Mouse (Mus musculus) spleen, postnatal 36 days (tissue): Measurements from ENCODE around the gene Abca5.
"Not testable (repeated sequence)": the region's sequence is repeated elsewhere in the genome, so short reads cannot be mapped to it uniquely, and the experiment has no call there.

Experiments
- DNase-seq, 2 experiments: peaks; one replicate each; pipeline ENCODE4 v3.0.0; 2022; ENCODE audit warnings: low spot score in 2 of 2, mixed read lengths in 1 of 2

Abca5 gene

GRCm38 (mm10) chr11:110337289-110338245 is at the start of gene Abca5:
Abca5 (minus strand) TSS chr11:110337716.
- DNase-seq = peak; percentile 79 to 86

GRCm38 (mm10) chr11:110385487-110385886 is 48.0 kb upstream of the Abca5 start:
- DNase-seq = no peak

- DNase-seq = no peak
Observed at GRCm38 (mm10) chr11:110380310-110380668, 42.8 kb upstream of the Abca5 start.

GRCm38 (mm10) chr11:110379661-110380309 is 42.3 kb upstream of the Abca5 start:
- peak in 1 of 2 experiments; percentile 10 for DNase-seq

- DNase-seq = no peak
Observed at GRCm38 (mm10) chr11:110374036-110374435, 36.5 kb upstream of the Abca5 start.

- peak; percentile 43 to 61 for DNase-seq
Observed at GRCm38 (mm10) chr11:110372266-110372954, 34.9 kb upstream of the Abca5 start.

GRCm38 (mm10) chr11:110371827-110372226 is 34.3 kb upstream of the Abca5 start:
- DNase-seq = no peak

- DNase-seq = peak; percentile 44 to 49
Observed at GRCm38 (mm10) chr11:110369312-110370019, 31.9 kb upstream of the Abca5 start.

- no peak for DNase-seq
Observed at GRCm38 (mm10) chr11:110367638-110368037, 30.1 kb upstream of the Abca5 start.

GRCm38 (mm10) chr11:110366902-110367301 is 29.4 kb upstream of the Abca5 start:
- DNase-seq = no peak

- peak; percentile 52 to 67 for DNase-seq
Observed at GRCm38 (mm10) chr11:110365016-110365415, 27.5 kb upstream of the Abca5 start.

- DNase-seq = no peak
Observed at GRCm38 (mm10) chr11:110357756-110358551, 20.4 kb upstream of the Abca5 start.

GRCm38 (mm10) chr11:110355131-110355530 is 17.6 kb upstream of the Abca5 start:
- not testable (repeated sequence) for DNase-seq

GRCm38 (mm10) chr11:110354261-110354660 is 16.7 kb upstream of the Abca5 start:
- no peak for DNase-seq

- no peak for DNase-seq
Observed at GRCm38 (mm10) chr11:110348170-110348569, 10.7 kb upstream of the Abca5 start.

GRCm38 (mm10) chr11:110347768-110348167 is 10.3 kb upstream of the Abca5 start:
- DNase-seq = no peak

GRCm38 (mm10) chr11:110336814-110337288 is 665 bp downstream of the Abca5 start:
- DNase-seq = peak in 1 of 2 experiments; percentile 4

GRCm38 (mm10) chr11:110330093-110330492 is 7.4 kb downstream of the Abca5 start:
- DNase-seq = no peak

- DNase-seq = no peak
Observed at GRCm38 (mm10) chr11:110322266-110322665, 15.2 kb downstream of the Abca5 start.

GRCm38 (mm10) chr11:110306475-110307168 is 30.9 kb downstream of the Abca5 start:
- no peak for DNase-seq
